Mouse (Mus musculus) testis, adult 2 months (tissue): Measurements from ENCODE around the gene Tmem8b. TPM values are rescaled to one million over a fixed set of nuclear protein-coding genes. Genes with fewer than 3 reads are reported as not detected.

Source experiments
- H3K27ac ChIP-seq: fragments of 200-500 bp; 2 replicates; pipeline ENCODE4 v1.5.1; 2012; ENCODE audit warnings: low read depth, low read length; ENCODE audit not compliant: control insufficient read depth, insufficient read depth
- H3K27me3 ChIP-seq: fragments of 200-500 bp; 2 replicates; pipeline ENCODE4 v1.6.1; 2012; ENCODE audit warnings: mild to moderate bottlenecking, low read length, moderate library complexity; ENCODE audit not compliant: control insufficient read depth, insufficient read depth
- H3K36me3 ChIP-seq: fragments of 200-500 bp; 2 replicates; pipeline ENCODE4 v1.6.1; 2012; ENCODE audit warnings: mild to moderate bottlenecking, low read length; ENCODE audit not compliant: control insufficient read depth, insufficient read depth
- H3K4me1 ChIP-seq: fragments of 200-500 bp; 2 replicates; pipeline ENCODE4 v1.6.1; 2012; ENCODE audit warnings: low read length; ENCODE audit not compliant: control insufficient read depth, insufficient read depth
- H3K4me3 ChIP-seq: fragments of 200-500 bp; 2 replicates; pipeline ENCODE4 v1.5.1; 2012; ENCODE audit warnings: low read depth, mild to moderate bottlenecking, low read length, moderate library complexity, mixed read lengths; ENCODE audit not compliant: control insufficient read depth
- CTCF ChIP-seq: fragments of 200-500 bp; IDR thresholded peaks from 2 replicates; pipeline ENCODE4 v1.5.1; 2012; ENCODE audit warnings: low read depth, mild to moderate bottlenecking, inconsistent platforms, low read length, moderate library complexity; ENCODE audit not compliant: control insufficient read depth, insufficient read depth, insufficient replicate concordance
- POLR2A ChIP-seq: fragments of 200-500 bp; IDR thresholded peaks from 2 replicates; pipeline ENCODE4 v1.6.1; 2012; ENCODE audit warnings: low read depth, mild to moderate bottlenecking, inconsistent platforms, low read length, moderate library complexity; ENCODE audit not compliant: control insufficient read depth
- polyA plus RNA-seq: library from polyadenylated mRNA; depleted of rRNA; stranded (reverse); fragments of >200 nt; gene quantifications from 2 replicates; pipeline ENCODE4 v1.2.3, GENCODE M21; 2012

Gene Tmem8b
- polyA plus RNA-seq, 1 experiment = 59.7 TPM

GRCm38 (mm10) chr4:43631956-43632920, 36.5 kb upstream of the Tmem8b start:
- TF ChIP-seq CTCF (no peak), POLR2A (no peak)
- Histone ChIP-seq H3K27me3 (peaks cover 2% of the 10 kb centered on the region; the same call in 1 of the 2 replicates), H3K27ac (no peak overlapping the region)

GRCm38 (mm10) chr4:43633296-43633695, 35.5 kb upstream of the Tmem8b start:
- Histone ChIP-seq H3K4me1 (peaks cover 20% of the 10 kb centered on the region), H3K36me3 (no peaks in the 10 kb centered on the region), H3K4me3 (no peak overlapping the region), H3K27ac (no peak overlapping the region), H3K27me3 (peaks cover 2% of the 10 kb centered on the region; the same call in 1 of the 2 replicates)
- TF ChIP-seq POLR2A (no peak), CTCF (no peak)

More at GRCm38 (mm10) chr4:43631956-43632920, 36.5 kb upstream of the Tmem8b start:
- H3K4me3 ChIP-seq = peak overlapping the region; percentile 52
- no peaks in the 10 kb centered on the region for H3K36me3 ChIP-seq
- H3K4me1 ChIP-seq = peaks cover 20% of the 10 kb centered on the region

GRCm38 (mm10) chr4:43633736-43634135, 35.0 kb upstream of the Tmem8b start:
- H3K27me3 ChIP-seq = peaks cover 2% of the 10 kb centered on the region; the same call in 1 of the 2 replicates
- no peak for TF ChIP-seq CTCF
- no peak for TF ChIP-seq POLR2A
- no peak overlapping the region for H3K27ac ChIP-seq
- H3K36me3 ChIP-seq = no peaks in the 10 kb centered on the region
- H3K4me3 ChIP-seq = no peak overlapping the region
- H3K4me1 ChIP-seq = peaks cover 20% of the 10 kb centered on the region

- TF ChIP-seq POLR2A = no peak
- TF ChIP-seq CTCF = no peak
- Histone ChIP-seq H3K4me3 (no peak overlapping the region), H3K4me1 (peaks cover 20% of the 10 kb centered on the region), H3K27ac (no peak overlapping the region), H3K27me3 (peaks cover 2% of the 10 kb centered on the region; the same call in 1 of the 2 replicates), H3K36me3 (no peaks in the 10 kb centered on the region)
Observed at GRCm38 (mm10) chr4:43634621-43635374, 34.0 kb upstream of the Tmem8b start.

GRCm38 (mm10) chr4:43636751-43637150, 32.0 kb upstream of the Tmem8b start:
- Histone ChIP-seq H3K27ac (no peak overlapping the region), H3K4me1 (peaks cover 22% of the 10 kb centered on the region), H3K27me3 (no peaks in the 10 kb centered on the region), H3K4me3 (no peak overlapping the region), H3K36me3 (no peaks in the 10 kb centered on the region)
- TF ChIP-seq CTCF (no peak), POLR2A (no peak)

GRCm38 (mm10) chr4:43640076-43640475, 28.7 kb upstream of the Tmem8b start:
- Histone ChIP-seq H3K4me3 (no peak overlapping the region), H3K36me3 (no peaks in the 10 kb centered on the region), H3K27ac (no peak overlapping the region), H3K27me3 (no peaks in the 10 kb centered on the region), H3K4me1 (peaks cover 12% of the 10 kb centered on the region)
- TF ChIP-seq CTCF (no peak), POLR2A (no peak)

- no peak for TF ChIP-seq POLR2A
- no peak for TF ChIP-seq CTCF
- H3K4me1 ChIP-seq = peaks cover 12% of the 10 kb centered on the region
Observed at GRCm38 (mm10) chr4:43640491-43640890, 28.3 kb upstream of the Tmem8b start.

More at GRCm38 (mm10) chr4:43640491-43640890, 28.3 kb upstream of the Tmem8b start:
- no peaks in the 10 kb centered on the region for H3K36me3 ChIP-seq
- H3K27me3 ChIP-seq = no peaks in the 10 kb centered on the region
- no peak overlapping the region for H3K4me3 ChIP-seq
- no peak overlapping the region for H3K27ac ChIP-seq
